Comparison of ENCODE assay signal across 29 mouse cellular contexts in genomic region chr16:58668586-58668985, GRCm38 (mm10). TPM values are rescaled to one million over a fixed set of nuclear protein-coding genes. Genes with fewer than 3 reads are reported as not detected.
DNase-seq lines count a peak whose midpoint lies in the region; ATAC-seq lines count a peak whose summit lies in the region.
"Had no signal": no experiment of that assay in that cellular context is flagged by ENCODE, and none has a peak within 500 bp of the region (broad histone marks: within the 10 kb centered on the region; RNA-seq: fewer than 3 reads in every experiment).

No protein-coding gene starts in this region.

- H3K36me3 ChIP-seq in erythroblast, embryonic 14.5 days (ENCODE audit: control insufficient read depth) = peaks cover 53% of the 10 kb centered on the region
- peaks cover 5% of the 10 kb centered on the region; the same call in 1 of the 2 replicates for H3K36me3 ChIP-seq in heart, embryonic 16.5 days (ENCODE audit: control insufficient read depth, insufficient read depth)
- peaks cover 17% of the 10 kb centered on the region for H3K36me3 ChIP-seq in liver, embryonic 15.5 days (replicated peaks)
- peaks cover 2% of the 10 kb centered on the region for H3K36me3 ChIP-seq in forebrain, embryonic 12.5 days (replicated peaks)
- H3K36me3 ChIP-seq: neural tube, embryonic 12.5 days had no signal

- peak overlapping the region; percentile 93 for H3K27ac ChIP-seq in heart, embryonic 16.5 days (ENCODE audit: low read length)
- peak overlapping the region; percentile 98 for H3K27ac ChIP-seq in liver, embryonic 15.5 days (replicated peaks)
- H3K27ac ChIP-seq in forebrain, embryonic 12.5 days = no peak overlapping the region
- H3K27ac ChIP-seq: hindbrain, embryonic 12.5 days; kidney, postnatal 0 days; neural tube, embryonic 12.5 days had no signal

- no peak overlapping the region for H3K4me2 ChIP-seq in heart, embryonic 16.5 days (ENCODE audit: low read depth, low read length)
- H3K4me2 ChIP-seq in liver, embryonic 15.5 days = peak overlapping the region; percentile 70
- no peak overlapping the region for H3K4me2 ChIP-seq in forebrain, embryonic 12.5 days
- H3K4me2 ChIP-seq: neural tube, embryonic 12.5 days had no signal

- no peak for ATAC-seq in erythroblast, adult 5-6 weeks (replicated peaks; ENCODE audit: low FRiP score, poor library complexity, severe bottlenecking)
- no peak for ATAC-seq in heart, embryonic 16.5 days (replicated peaks; ENCODE audit: extremely low read depth, insufficient read depth, low FRiP score)
- ATAC-seq in liver, embryonic 15.5 days (ENCODE audit: insufficient read depth) = no peak
- no peak for ATAC-seq in forebrain, embryonic 12.5 days (ENCODE audit: low FRiP score)

- peaks cover 71% of the 10 kb centered on the region for H3K4me1 ChIP-seq in erythroblast, embryonic 14.5 days (ENCODE audit: control insufficient read depth)
- H3K4me1 ChIP-seq in heart, embryonic 16.5 days (ENCODE audit: control insufficient read depth, insufficient read depth, low read length) = peaks cover 20% of the 10 kb centered on the region
- H3K4me1 ChIP-seq in liver, embryonic 15.5 days (replicated peaks) = peaks cover 61% of the 10 kb centered on the region
- peaks cover 10% of the 10 kb centered on the region for H3K4me1 ChIP-seq in forebrain, embryonic 12.5 days
- H3K4me1 ChIP-seq: neural tube, embryonic 12.5 days had no signal

- 76% methylated on average over 3 of the region's 3 CpGs for WGBS in heart, embryonic 16.5 days
- 42% methylated on average over 3 of the region's 3 CpGs for WGBS in liver, embryonic 15.5 days (ENCODE audit: insufficient replicate concordance)
- 78% methylated on average over 3 of the region's 3 CpGs for WGBS in forebrain, embryonic 12.5 days

- no peaks in the 10 kb centered on the region for H3K9me3 ChIP-seq in erythroblast, embryonic 14.5 days (ENCODE audit: control insufficient read depth, low read length)
- no peaks in the 10 kb centered on the region for H3K9me3 ChIP-seq in heart, embryonic 16.5 days (replicated peaks; ENCODE audit: control insufficient read depth, low read length)
- H3K9me3 ChIP-seq in liver, embryonic 15.5 days (replicated peaks) = no peaks in the 10 kb centered on the region
- H3K9me3 ChIP-seq in forebrain, embryonic 12.5 days = no peaks in the 10 kb centered on the region
- H3K9me3 ChIP-seq: forebrain, embryonic 10.5 days; hindbrain, embryonic 12.5 days; neural tube, embryonic 12.5 days had no signal

- no peak for DNase-seq in heart, adult 9 months (ENCODE audit: low spot score in 2 of 2)
- peak; percentile 8 for DNase-seq in liver
- DNase-seq in gastrocnemius, postnatal 10 days = no peak
- DNase-seq: adrenal gland, postnatal 25 days; cerebellum, adult 8-10 months; gastrocnemius, postnatal 36 days; kidney, adult 2 months; left cerebral cortex, postnatal 4 days; lung, adult 2 months; lung, postnatal 4 days; midbrain, embryonic 14.5 days; right cerebral cortex, postnatal 14 days had no signal

- no peaks in the 10 kb centered on the region for H3K27me3 ChIP-seq in erythroblast, embryonic 14.5 days (ENCODE audit: control insufficient read depth)
- H3K27me3 ChIP-seq in heart, embryonic 16.5 days (ENCODE audit: control insufficient read depth, insufficient read depth, low read length) = no peaks in the 10 kb centered on the region
- no peaks in the 10 kb centered on the region for H3K27me3 ChIP-seq in liver, embryonic 15.5 days
- no peaks in the 10 kb centered on the region for H3K27me3 ChIP-seq in forebrain, embryonic 12.5 days
- H3K27me3 ChIP-seq: hindbrain, embryonic 12.5 days; neural tube, embryonic 12.5 days had no signal

- H3K4me3 ChIP-seq in erythroblast, embryonic 14.5 days (replicated peaks) = peak overlapping the region; percentile 87
- no peak overlapping the region for H3K4me3 ChIP-seq in heart, embryonic 16.5 days (ENCODE audit: low read length)
- H3K4me3 ChIP-seq in liver, embryonic 15.5 days (replicated peaks) = peak overlapping the region; percentile 92; the same call in 1 of the 2 replicates
- H3K4me3 ChIP-seq in forebrain, embryonic 12.5 days (replicated peaks) = no peak overlapping the region
- H3K4me3 ChIP-seq: forebrain, embryonic 10.5 days; hindbrain, embryonic 12.5 days; neural tube, embryonic 12.5 days had no signal

- no peak overlapping the region for H3K9ac ChIP-seq in heart, embryonic 16.5 days (ENCODE audit: low read length)
- H3K9ac ChIP-seq in liver, embryonic 15.5 days = peak overlapping the region; percentile 98
- no peak overlapping the region for H3K9ac ChIP-seq in forebrain, embryonic 12.5 days
- H3K9ac ChIP-seq: hindbrain, embryonic 12.5 days; neural tube, embryonic 12.5 days had no signal

RNA-seq across cellular contexts. Expression of gene Cpox, which starts 1.5 kb away (rescaled TPM):
- 45.0 and 55.5 TPM in 2 replicates for polyA plus RNA-seq in erythroblast, embryonic 14.5 days (2012)
- total RNA-seq in erythroblast, adult 5-6 weeks (2015; ENCODE audit: low replicate concordance) = 410 and 442 TPM in 2 replicates
- total RNA-seq in erythroblast, adult 5-6 weeks (2017; ENCODE audit: low replicate concordance) = 412 and 476 TPM in 2 replicates
- polyA plus RNA-seq in heart, embryonic 16.5 days (2015; fragmentation: Nextera tagmentation; extraction: Ambion mirVana) = 33.3 and 37.1 TPM in 2 replicates
- polyA plus RNA-seq in liver, embryonic 15.5 days (2015; fragmentation: Nextera tagmentation; extraction: Ambion mirVana) = 496 and 576 TPM in 2 replicates
- 13.9 and 18.4 TPM in 2 replicates for polyA plus RNA-seq in forebrain, embryonic 12.5 days (2016; fragmentation: Nextera tagmentation; extraction: Ambion mirVana)
- 10 to 100 TPM; 12.0 to 12.4 TPM for total RNA-seq in gastrocnemius, postnatal 10 days (2021)

RNA-seq across cellular contexts. Expression of gene E330017A01Rik, which starts 30.0 kb away (rescaled TPM):
- 0.04 TPM in 1 of 2 replicates, not detected in the other for polyA plus RNA-seq in erythroblast, embryonic 14.5 days (2012)
- not detected in 2 replicates for total RNA-seq in erythroblast, adult 5-6 weeks (2015; ENCODE audit: low replicate concordance)
- total RNA-seq in erythroblast, adult 5-6 weeks (2017; ENCODE audit: low replicate concordance) = not detected in 2 replicates
- polyA plus RNA-seq in heart, embryonic 16.5 days (2015; fragmentation: Nextera tagmentation; extraction: Ambion mirVana) = not detected in 2 replicates
- polyA plus RNA-seq in liver, embryonic 15.5 days (2015; fragmentation: Nextera tagmentation; extraction: Ambion mirVana) = not detected in 2 replicates
- not detected in 2 replicates for polyA plus RNA-seq in forebrain, embryonic 12.5 days (2016; fragmentation: Nextera tagmentation; extraction: Ambion mirVana)
- total RNA-seq in gastrocnemius, postnatal 10 days (2021) = not detected
- total RNA-seq: adrenal gland, postnatal 25 days; gastrocnemius, postnatal 36 days; layer of hippocampus, postnatal 10 days; left cerebral cortex, adult 8-10 months; left cerebral cortex, postnatal 4 days; megakaryocyte-erythroid progenitor cell, adult 5-6 weeks had no signal
- polyA plus RNA-seq: brain, embryonic 14.5 days; embryonic facial prominence, embryonic 14.5 days; forebrain, embryonic 10.5 days; heart, embryonic 14.5 days; hindbrain, embryonic 12.5 days; kidney, adult 2 months; kidney, postnatal 0 days; large intestine, adult 2 months; lung, adult 2 months; midbrain, embryonic 14.5 days; urinary bladder, adult 2 months had no signal

RNA-seq across cellular contexts. Expression of gene Gpr15, which starts 50.3 kb away (rescaled TPM):
- not detected in 2 replicates for polyA plus RNA-seq in erythroblast, embryonic 14.5 days (2012)
- not detected in 2 replicates for total RNA-seq in erythroblast, adult 5-6 weeks (2015; ENCODE audit: low replicate concordance)
- total RNA-seq in erythroblast, adult 5-6 weeks (2017; ENCODE audit: low replicate concordance) = not detected in 2 replicates
- polyA plus RNA-seq in heart, embryonic 16.5 days (2015; fragmentation: Nextera tagmentation; extraction: Ambion mirVana) = 0.24 and 1.00 TPM in 2 replicates
- 0.05 and 0.12 TPM in 2 replicates for polyA plus RNA-seq in liver, embryonic 15.5 days (2015; fragmentation: Nextera tagmentation; extraction: Ambion mirVana)
- polyA plus RNA-seq in forebrain, embryonic 12.5 days (2016; fragmentation: Nextera tagmentation; extraction: Ambion mirVana) = 0.11 and 0.12 TPM in 2 replicates
- total RNA-seq in gastrocnemius, postnatal 10 days (2021) = not detected
- total RNA-seq: adrenal gland, postnatal 25 days; gastrocnemius, postnatal 36 days; layer of hippocampus, postnatal 10 days; left cerebral cortex, adult 8-10 months; left cerebral cortex, postnatal 4 days; megakaryocyte-erythroid progenitor cell, adult 5-6 weeks had no signal
- polyA plus RNA-seq: embryonic facial prominence, embryonic 14.5 days; forebrain, embryonic 10.5 days; heart, embryonic 14.5 days; hindbrain, embryonic 12.5 days; kidney, postnatal 0 days; neural tube, embryonic 12.5 days had no signal

RNA-seq across cellular contexts. Expression of gene Gm813, which starts 51.8 kb away (rescaled TPM):
- polyA plus RNA-seq in erythroblast, embryonic 14.5 days (2012) = not detected in 2 replicates
- not detected in 2 replicates for total RNA-seq in erythroblast, adult 5-6 weeks (2015; ENCODE audit: low replicate concordance)
- total RNA-seq in erythroblast, adult 5-6 weeks (2017; ENCODE audit: low replicate concordance) = not detected in 2 replicates
- not detected in 2 replicates for polyA plus RNA-seq in heart, embryonic 16.5 days (2015; fragmentation: Nextera tagmentation; extraction: Ambion mirVana)
- polyA plus RNA-seq in liver, embryonic 15.5 days (2015; fragmentation: Nextera tagmentation; extraction: Ambion mirVana) = not detected in 2 replicates
- polyA plus RNA-seq in forebrain, embryonic 12.5 days (2016; fragmentation: Nextera tagmentation; extraction: Ambion mirVana) = not detected in 2 replicates
- total RNA-seq in gastrocnemius, postnatal 10 days (2021) = not detected
- total RNA-seq: adrenal gland, postnatal 25 days; gastrocnemius, postnatal 36 days; layer of hippocampus, postnatal 10 days; left cerebral cortex, adult 8-10 months; left cerebral cortex, postnatal 4 days; megakaryocyte-erythroid progenitor cell, adult 5-6 weeks had no signal
- polyA plus RNA-seq: brain, embryonic 14.5 days; embryonic facial prominence, embryonic 14.5 days; forebrain, embryonic 10.5 days; heart, embryonic 14.5 days; hindbrain, embryonic 12.5 days; kidney, adult 2 months; kidney, postnatal 0 days; large intestine, adult 2 months; lung, adult 2 months; midbrain, embryonic 14.5 days; neural tube, embryonic 12.5 days; urinary bladder, adult 2 months had no signal

RNA-seq across cellular contexts. Expression of gene Cldnd1, which starts 59.1 kb away (rescaled TPM):
- 0.21 and 0.29 TPM in 2 replicates for polyA plus RNA-seq in erythroblast, embryonic 14.5 days (2012)
- total RNA-seq in erythroblast, adult 5-6 weeks (2015; ENCODE audit: low replicate concordance) = 8.6 and 11.9 TPM in 2 replicates
- 6.2 and 10.3 TPM in 2 replicates for total RNA-seq in erythroblast, adult 5-6 weeks (2017; ENCODE audit: low replicate concordance)
- polyA plus RNA-seq in heart, embryonic 16.5 days (2015; fragmentation: Nextera tagmentation; extraction: Ambion mirVana) = 101 and 112 TPM in 2 replicates
- 24.6 and 25.4 TPM in 2 replicates for polyA plus RNA-seq in liver, embryonic 15.5 days (2015; fragmentation: Nextera tagmentation; extraction: Ambion mirVana)
- 104 and 115 TPM in 2 replicates for polyA plus RNA-seq in forebrain, embryonic 12.5 days (2016; fragmentation: Nextera tagmentation; extraction: Ambion mirVana)
- total RNA-seq in gastrocnemius, postnatal 10 days (2021) = 10 to 100 TPM; 54.6 to 68.2 TPM

Comparison
In these comparisons a context has a peak if more than half of its experiments do, and no peak if none do; other contexts are left out.
1. H3K4me3 ChIP-seq: peak in erythroblast, embryonic 14.5 days (single experiment) and liver, embryonic 15.5 days (single experiment); none in heart, embryonic 16.5 days (single experiment) and forebrain, embryonic 12.5 days (single experiment).